Mouse (Mus musculus): ENCODE measurements around the gene Alkbh1. TPM values are rescaled to one million over a fixed set of nuclear protein-coding genes. Genes with fewer than 3 reads are reported as not detected.

Alkbh1 gene
- polyA plus RNA-seq, 1 experiment from 2014 or later, result 15.2 TPM

DNA sequence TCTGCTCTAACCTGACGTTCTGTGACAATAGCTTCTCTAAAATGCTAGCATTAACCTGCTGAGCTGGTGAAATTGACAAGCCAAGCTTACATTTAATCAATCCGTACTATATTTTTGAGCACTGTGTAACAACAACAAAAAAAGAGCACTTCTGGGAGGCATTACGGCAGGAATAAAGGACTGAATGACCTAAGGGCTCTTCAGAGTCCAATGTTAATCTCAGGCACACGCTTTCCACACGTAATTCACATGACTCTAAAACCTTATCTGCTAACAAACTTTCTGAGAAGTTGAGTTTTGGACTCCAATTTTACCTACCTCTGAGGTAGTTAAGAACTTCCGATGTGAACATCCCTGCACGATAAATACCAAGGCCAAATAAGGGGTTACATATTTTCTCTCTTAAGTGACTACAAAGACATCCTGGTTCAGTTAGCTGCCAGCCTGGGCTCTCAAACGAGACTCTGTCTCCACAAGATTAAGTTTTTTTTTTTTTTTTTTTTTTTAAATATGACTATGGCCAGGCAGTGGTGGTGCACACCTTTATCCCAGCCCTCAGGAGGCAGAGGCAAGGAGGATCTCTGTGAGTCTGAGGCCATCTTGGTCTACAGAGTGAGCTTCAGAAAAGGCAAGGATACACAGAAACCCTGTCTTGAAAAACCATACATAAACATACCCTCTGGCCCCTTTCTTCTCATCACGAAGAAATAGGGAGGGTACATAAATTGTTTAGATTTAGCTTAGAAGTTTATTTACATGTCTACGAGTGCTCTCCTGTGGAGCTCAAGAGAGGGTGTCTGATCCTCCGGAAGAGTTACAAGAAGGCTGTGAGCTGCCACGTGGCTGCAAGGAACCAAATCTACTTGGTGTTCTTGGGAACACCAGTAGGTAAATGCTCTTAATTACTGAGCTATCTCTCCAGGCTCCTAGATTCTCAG lies 1.4 kb downstream of the Alkbh1 start:
- Histone ChIP-seq H3K4me2 (replicated peaks; ENCODE audit: low read depth, low read length) (peak overlapping the region; percentile 70), H3K9ac (replicated peaks; ENCODE audit: low read depth) (peak overlapping the region; percentile 68), H3K27me3 (replicated peaks; ENCODE audit: insufficient read depth, low read length) (no peaks in the 10 kb centered on the region), H3K27ac (ENCODE audit: low read length) (0 out of 2 replicates have a peak overlapping the region, but pooled peaks have one; percentile 1), H3K4me1 (ENCODE audit: insufficient read depth, low read depth, low read length) (peaks cover 7% of the 10 kb centered on the region), H3K9me3 (ENCODE audit: low read length) (no peaks in the 10 kb centered on the region), H3K36me3 (ENCODE audit: insufficient read depth, low read length) (0 out of 2 replicates have a peak, but pooled peaks cover 13% of the 10 kb centered on the region), H3K4me3 (ENCODE audit: low read depth, low read length) (peak overlapping the region; percentile 96)
- DNase-seq (ENCODE audit: low spot score) (peak; percentile 14), ATAC-seq (no peak)
- TF ChIP-seq CTCF (IDR thresholded peaks at IDR 0.05) (no peak), EP300 (IDR thresholded peaks at IDR 0.05) (no peak)
- 7% methylated on average over 12 of the region's 12 CpGs for WGBS

DNA sequence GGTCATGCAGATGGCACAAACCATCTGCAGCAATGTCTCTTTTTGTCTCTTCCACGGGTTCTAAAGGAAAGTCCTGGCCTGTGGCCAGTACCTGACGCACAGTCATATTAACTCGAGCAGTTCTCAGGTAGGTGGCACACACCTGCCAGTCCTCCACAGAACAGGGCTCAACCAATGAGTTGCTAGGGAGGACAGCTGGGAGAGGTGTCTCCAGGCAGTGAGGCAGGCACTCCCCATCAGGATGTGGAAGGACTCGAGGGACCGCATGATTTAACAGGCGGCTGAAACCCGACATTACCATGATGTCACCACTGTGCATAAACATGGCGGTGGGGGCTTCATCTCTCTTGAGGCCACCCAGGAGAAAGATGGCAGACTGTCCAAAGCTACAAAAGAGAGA lies 14.9 kb downstream of the Alkbh1 start:
- 78% methylated on average over 8 of the region's 8 CpGs for WGBS
- peaks cover 57% of the 10 kb centered on the region; the same call in 1 of the 2 replicates for H3K36me3 ChIP-seq (ENCODE audit: insufficient read depth, low read length)
- H3K4me3 ChIP-seq (ENCODE audit: low read depth, low read length), result no peak overlapping the region
- H3K9ac ChIP-seq (replicated peaks; ENCODE audit: low read depth), result no peak overlapping the region
- TF ChIP-seq EP300 (IDR thresholded peaks at IDR 0.05) (no peak), CTCF (IDR thresholded peaks at IDR 0.05) (no peak)
- DNase-seq (ENCODE audit: low spot score), result no peak
- no peaks in the 10 kb centered on the region for H3K27me3 ChIP-seq (replicated peaks; ENCODE audit: insufficient read depth, low read length)
- H3K27ac ChIP-seq (ENCODE audit: low read length), result no peak overlapping the region
- ATAC-seq, result no peak
- H3K4me1 ChIP-seq (ENCODE audit: insufficient read depth, low read depth, low read length), result no peaks in the 10 kb centered on the region
- H3K9me3 ChIP-seq (ENCODE audit: low read length), result no peaks in the 10 kb centered on the region
- no peak overlapping the region for H3K4me2 ChIP-seq (replicated peaks; ENCODE audit: low read depth, low read length)

- WGBS, result 78% methylated on average over 2 of the region's 2 CpGs
- Histone ChIP-seq H3K27ac (ENCODE audit: low read length) (no peak overlapping the region), H3K4me3 (ENCODE audit: low read depth, low read length) (no peak overlapping the region), H3K9me3 (ENCODE audit: low read length) (no peaks in the 10 kb centered on the region), H3K36me3 (ENCODE audit: insufficient read depth, low read length) (peaks cover 51% of the 10 kb centered on the region; the same call in 1 of the 2 replicates), H3K4me2 (replicated peaks; ENCODE audit: low read depth, low read length) (no peak overlapping the region), H3K9ac (replicated peaks; ENCODE audit: low read depth) (no peak overlapping the region), H3K27me3 (replicated peaks; ENCODE audit: insufficient read depth, low read length) (no peaks in the 10 kb centered on the region), H3K4me1 (ENCODE audit: insufficient read depth, low read depth, low read length) (no peaks in the 10 kb centered on the region)
- ATAC-seq (no peak), DNase-seq (ENCODE audit: low spot score) (no peak)
- no peak for TF ChIP-seq EP300 (IDR thresholded peaks at IDR 0.05)
These were observed 15.5 kb downstream of the Alkbh1 start for GRCm38 (mm10) chr12:87428295-87428694.

GRCm38 (mm10) chr12:87426354-87427031 lies 17.3 kb downstream of the Alkbh1 start:
- H3K27ac ChIP-seq (ENCODE audit: low read length), result no peak overlapping the region
- ATAC-seq, result no peak

DNA sequence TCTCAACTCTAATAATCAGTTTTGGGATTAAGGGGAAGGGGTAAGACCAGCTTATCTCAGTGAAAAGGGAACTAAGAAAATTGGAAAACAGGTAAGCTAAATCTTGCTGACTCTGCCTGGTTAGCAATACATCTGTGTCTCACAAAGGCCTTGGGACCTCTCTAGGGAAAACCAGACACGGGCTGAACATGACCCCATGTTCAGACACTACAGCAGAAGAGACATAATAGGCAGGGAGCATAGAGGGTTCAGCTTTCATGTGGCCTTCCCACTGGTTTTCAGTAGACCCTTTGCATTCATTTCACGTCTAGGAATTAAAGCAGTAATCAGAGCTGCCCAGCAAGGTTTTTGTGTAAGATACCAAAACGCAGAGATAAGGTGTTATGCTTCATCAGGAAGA lies 19.3 kb downstream of the Alkbh1 start:
- no peaks in the 10 kb centered on the region for H3K4me1 ChIP-seq (ENCODE audit: insufficient read depth, low read depth, low read length)
- no peak for ATAC-seq
- DNase-seq (ENCODE audit: low spot score), result no peak
- TF ChIP-seq EP300 (IDR thresholded peaks at IDR 0.05) (no peak), CTCF (IDR thresholded peaks at IDR 0.05) (no peak)
- H3K4me3 ChIP-seq (ENCODE audit: low read depth, low read length), result no peak overlapping the region
- no peak overlapping the region for H3K4me2 ChIP-seq (replicated peaks; ENCODE audit: low read depth, low read length)
- WGBS, result 36% methylated on average over 3 of the region's 3 CpGs
- no peak overlapping the region for H3K27ac ChIP-seq (ENCODE audit: low read length)
- H3K36me3 ChIP-seq (ENCODE audit: insufficient read depth, low read length), result peaks cover 18% of the 10 kb centered on the region; the same call in 1 of the 2 replicates
- H3K27me3 ChIP-seq (replicated peaks; ENCODE audit: insufficient read depth, low read length), result no peaks in the 10 kb centered on the region
- no peaks in the 10 kb centered on the region for H3K9me3 ChIP-seq (ENCODE audit: low read length)
- no peak overlapping the region for H3K9ac ChIP-seq (replicated peaks; ENCODE audit: low read depth)

More at GRCm38 (mm10) chr12:87426354-87427031, 17.3 kb downstream of the Alkbh1 start:
- Histone ChIP-seq H3K4me1 (ENCODE audit: insufficient read depth, low read depth, low read length) (no peaks in the 10 kb centered on the region), H3K36me3 (ENCODE audit: insufficient read depth, low read length) (peaks cover 34% of the 10 kb centered on the region; the same call in 1 of the 2 replicates), H3K4me3 (ENCODE audit: low read depth, low read length) (no peak overlapping the region), H3K9me3 (ENCODE audit: low read length) (no peaks in the 10 kb centered on the region), H3K9ac (replicated peaks; ENCODE audit: low read depth) (no peak overlapping the region), H3K4me2 (replicated peaks; ENCODE audit: low read depth, low read length) (no peak overlapping the region), H3K27me3 (replicated peaks; ENCODE audit: insufficient read depth, low read length) (no peaks in the 10 kb centered on the region)
- 88% methylated on average over 5 of the region's 5 CpGs for WGBS
- TF ChIP-seq CTCF (IDR thresholded peaks at IDR 0.05) (no peak), EP300 (IDR thresholded peaks at IDR 0.05) (no peak)
- DNase-seq (ENCODE audit: low spot score), result no peak

GRCm38 (mm10) chr12:87423700-87424099 lies 20.1 kb downstream of the Alkbh1 start:
- H3K36me3 ChIP-seq (ENCODE audit: insufficient read depth, low read length), result peaks cover 9% of the 10 kb centered on the region; the same call in 1 of the 2 replicates
- H3K4me3 ChIP-seq (ENCODE audit: low read depth, low read length), result no peak overlapping the region
- no peak overlapping the region for H3K9ac ChIP-seq (replicated peaks; ENCODE audit: low read depth)
- no peaks in the 10 kb centered on the region for H3K9me3 ChIP-seq (ENCODE audit: low read length)
- H3K4me1 ChIP-seq (ENCODE audit: insufficient read depth, low read depth, low read length), result no peaks in the 10 kb centered on the region
- TF ChIP-seq EP300 (IDR thresholded peaks at IDR 0.05) (no peak), CTCF (IDR thresholded peaks at IDR 0.05) (no peak)
- DNase-seq (ENCODE audit: low spot score) (no peak), ATAC-seq (no peak)
- 33% methylated on average over 1 of the region's 1 CpGs for WGBS
- H3K27me3 ChIP-seq (replicated peaks; ENCODE audit: insufficient read depth, low read length), result no peaks in the 10 kb centered on the region
- H3K4me2 ChIP-seq (replicated peaks; ENCODE audit: low read depth, low read length), result no peak overlapping the region
- H3K27ac ChIP-seq (ENCODE audit: low read length), result no peak overlapping the region
